Mouse (Mus musculus): ENCODE measurements around the gene Hspb6. TPM values are rescaled to one million over a fixed set of nuclear protein-coding genes. Genes with fewer than 3 reads are reported as not detected.

Gene Hspb6
- polyA plus RNA-seq, 1 experiment from 2014 or later, result 50.6 TPM

DNA sequence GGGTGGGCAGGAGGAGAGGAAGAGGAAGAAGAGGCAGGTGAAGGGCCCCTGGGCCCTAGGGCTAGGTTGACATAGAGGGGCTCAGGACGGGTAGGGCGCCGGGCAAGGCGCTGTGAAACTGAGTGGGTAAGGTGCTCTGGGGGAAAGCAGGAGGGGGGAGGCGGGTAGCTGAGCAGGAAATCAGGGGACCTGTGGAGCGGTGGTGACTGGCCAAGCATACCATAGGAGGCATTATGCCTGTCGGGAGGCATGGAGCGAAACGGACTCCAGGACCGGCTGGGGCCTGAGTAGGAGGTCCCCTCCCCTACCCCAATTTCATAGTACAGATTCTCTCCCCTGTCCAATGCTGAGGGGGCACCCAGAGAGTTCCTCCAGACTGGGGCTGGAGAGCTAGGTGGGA lies 29.1 kb upstream of the Hspb6 start:
- no peak for TF ChIP-seq CTCF (IDR thresholded peaks at IDR 0.05; ENCODE audit: low read depth)
- WGBS, result 91% methylated on average over 10 of the region's 10 CpGs
- Histone ChIP-seq H3K27me3 (replicated peaks; ENCODE audit: control insufficient read depth, insufficient read depth, low read length) (no peaks in the 10 kb centered on the region), H3K4me2 (replicated peaks; ENCODE audit: low read depth) (no peak overlapping the region), H3K36me3 (ENCODE audit: control insufficient read depth, insufficient read depth) (peaks cover 16% of the 10 kb centered on the region; the same call in 1 of the 2 replicates), H3K27ac (ENCODE audit: low read depth, low read length) (no peak overlapping the region), H3K4me1 (replicated peaks; ENCODE audit: control insufficient read depth, insufficient read depth, low read length) (no peaks in the 10 kb centered on the region), H3K9ac (ENCODE audit: low read depth, low read length) (no peak overlapping the region), H3K9me3 (ENCODE audit: control insufficient read depth) (no peaks in the 10 kb centered on the region), H3K4me3 (ENCODE audit: low read depth, low read length) (no peak overlapping the region)
- ATAC-seq, result no peak

DNA sequence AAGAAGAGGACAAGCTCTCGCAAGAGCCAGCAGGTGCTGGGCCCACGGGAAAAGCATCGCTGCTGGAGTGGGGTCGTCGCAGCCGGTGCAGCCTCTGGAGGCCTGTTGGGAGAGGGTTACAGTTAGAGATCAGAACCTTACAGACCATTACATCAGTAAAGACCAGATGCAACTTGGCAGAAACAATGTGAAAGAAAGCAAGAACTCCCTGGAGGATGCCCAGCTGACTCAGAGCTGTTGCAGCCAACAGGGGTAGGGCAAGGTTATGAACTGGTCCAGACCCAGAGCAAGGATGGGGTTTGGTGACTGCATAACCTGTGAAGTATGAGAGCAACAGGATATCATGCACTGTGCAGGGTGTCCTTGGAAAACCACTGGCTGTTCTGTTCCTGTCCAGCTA lies 27.5 kb upstream of the Hspb6 start:
- no peak overlapping the region for H3K27ac ChIP-seq (ENCODE audit: low read depth, low read length)
- H3K9me3 ChIP-seq (ENCODE audit: control insufficient read depth), result no peaks in the 10 kb centered on the region
- no peak overlapping the region for H3K4me2 ChIP-seq (replicated peaks; ENCODE audit: low read depth)
- no peaks in the 10 kb centered on the region for H3K4me1 ChIP-seq (replicated peaks; ENCODE audit: control insufficient read depth, insufficient read depth, low read length)
- peaks cover 31% of the 10 kb centered on the region for H3K36me3 ChIP-seq (ENCODE audit: control insufficient read depth, insufficient read depth)
- no peak for TF ChIP-seq CTCF (IDR thresholded peaks at IDR 0.05; ENCODE audit: low read depth)
- no peak overlapping the region for H3K9ac ChIP-seq (ENCODE audit: low read depth, low read length)
- no peaks in the 10 kb centered on the region for H3K27me3 ChIP-seq (replicated peaks; ENCODE audit: control insufficient read depth, insufficient read depth, low read length)
- no peak for ATAC-seq
- WGBS, result 90% methylated on average over 6 of the region's 6 CpGs
- no peak overlapping the region for H3K4me3 ChIP-seq (ENCODE audit: low read depth, low read length)

DNA sequence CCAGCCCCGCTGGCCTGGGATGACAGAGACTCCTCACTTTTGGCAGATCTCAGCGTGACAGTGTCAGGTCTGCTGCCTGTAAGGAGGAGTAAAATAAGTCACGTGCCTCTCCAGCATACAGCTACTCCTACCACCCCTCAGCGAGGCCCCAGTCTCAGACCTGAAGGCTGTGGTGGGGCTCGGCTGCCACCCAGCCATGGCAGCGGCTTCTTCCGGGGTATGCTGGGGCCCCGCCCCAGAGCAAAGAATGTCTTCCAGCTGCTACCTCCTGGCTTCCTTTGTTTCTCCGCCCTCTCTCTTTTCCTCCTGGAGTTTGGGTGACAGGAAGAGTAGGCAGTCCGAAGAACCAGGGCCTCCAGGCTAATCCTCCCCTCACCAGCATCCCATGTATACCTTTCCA lies 26.0 kb upstream of the Hspb6 start:
- H3K27me3 ChIP-seq (replicated peaks; ENCODE audit: control insufficient read depth, insufficient read depth, low read length), result no peaks in the 10 kb centered on the region
- peaks cover 41% of the 10 kb centered on the region for H3K36me3 ChIP-seq (ENCODE audit: control insufficient read depth, insufficient read depth)
- 19% methylated on average over 10 of the region's 10 CpGs for WGBS
- no peak for TF ChIP-seq CTCF (IDR thresholded peaks at IDR 0.05; ENCODE audit: low read depth)
- H3K4me3 ChIP-seq (ENCODE audit: low read depth, low read length), result peak overlapping the region; percentile 1
- peak overlapping the region; percentile 60 for H3K4me2 ChIP-seq (replicated peaks; ENCODE audit: low read depth)
- peak overlapping the region; percentile 16; the same call in 1 of the 2 replicates for H3K27ac ChIP-seq (ENCODE audit: low read depth, low read length)
- H3K9me3 ChIP-seq (ENCODE audit: control insufficient read depth), result no peaks in the 10 kb centered on the region
- H3K9ac ChIP-seq (ENCODE audit: low read depth, low read length), result peak overlapping the region; percentile 35; the same call in 1 of the 2 replicates
- no peaks in the 10 kb centered on the region for H3K4me1 ChIP-seq (replicated peaks; ENCODE audit: control insufficient read depth, insufficient read depth, low read length)
- ATAC-seq, result no peak

DNA sequence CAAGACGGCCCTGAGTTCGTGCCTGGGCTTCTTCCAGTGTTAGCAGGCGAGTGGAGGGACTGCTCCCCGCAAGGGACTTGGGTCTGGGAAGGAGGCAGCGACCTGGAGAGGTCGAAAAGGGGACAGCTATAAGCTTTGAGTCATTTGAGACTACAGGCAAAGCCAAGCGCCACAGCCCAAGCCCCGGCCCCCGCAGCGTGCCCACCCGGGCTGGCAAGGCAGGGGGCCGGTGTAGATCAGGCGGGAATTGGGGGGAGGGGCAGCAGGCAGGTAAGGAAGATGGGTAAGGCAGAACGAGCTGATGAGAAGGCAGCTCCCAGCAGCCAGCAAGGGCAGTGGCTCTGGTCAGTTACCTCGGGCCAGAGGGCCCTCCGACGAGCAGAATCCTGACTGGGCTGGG lies 25.6 kb upstream of the Hspb6 start:
- Histone ChIP-seq H3K9me3 (ENCODE audit: control insufficient read depth) (no peaks in the 10 kb centered on the region), H3K27me3 (replicated peaks; ENCODE audit: control insufficient read depth, insufficient read depth, low read length) (no peaks in the 10 kb centered on the region), H3K4me3 (ENCODE audit: low read depth, low read length) (peak overlapping the region; percentile 1), H3K9ac (ENCODE audit: low read depth, low read length) (peak overlapping the region; percentile 35; the same call in 1 of the 2 replicates), H3K27ac (ENCODE audit: low read depth, low read length) (peak overlapping the region; percentile 16; the same call in 1 of the 2 replicates), H3K4me1 (replicated peaks; ENCODE audit: control insufficient read depth, insufficient read depth, low read length) (no peaks in the 10 kb centered on the region), H3K4me2 (replicated peaks; ENCODE audit: low read depth) (peak overlapping the region; percentile 60), H3K36me3 (ENCODE audit: control insufficient read depth, insufficient read depth) (peaks cover 41% of the 10 kb centered on the region)
- ATAC-seq, result no peak
- WGBS, result 34% methylated on average over 17 of the region's 17 CpGs
- no peak for TF ChIP-seq CTCF (IDR thresholded peaks at IDR 0.05; ENCODE audit: low read depth)

DNA sequence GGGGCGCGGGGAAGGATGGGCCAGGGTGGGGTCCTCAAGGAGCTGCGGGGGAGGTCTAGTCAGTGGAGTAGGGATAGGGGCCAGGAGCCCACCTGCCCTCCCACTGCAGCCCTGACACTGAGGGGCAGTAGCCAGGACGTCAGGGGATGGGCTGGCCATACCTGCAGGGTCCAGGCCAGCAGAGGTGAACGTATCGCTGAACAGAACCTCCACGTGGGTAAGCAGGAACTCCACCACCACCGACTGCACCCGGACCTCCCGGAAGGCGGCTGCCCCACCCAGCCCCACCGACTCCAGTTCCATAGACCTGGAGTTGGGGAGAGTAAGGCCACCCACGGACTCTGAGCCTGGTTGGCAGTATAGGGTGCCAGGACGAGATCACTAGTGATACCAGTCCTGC lies 25.0 kb upstream of the Hspb6 start:
- Histone ChIP-seq H3K27ac (ENCODE audit: low read depth, low read length) (no peak overlapping the region), H3K4me3 (ENCODE audit: low read depth, low read length) (no peak overlapping the region), H3K36me3 (ENCODE audit: control insufficient read depth, insufficient read depth) (peaks cover 41% of the 10 kb centered on the region), H3K27me3 (replicated peaks; ENCODE audit: control insufficient read depth, insufficient read depth, low read length) (no peaks in the 10 kb centered on the region), H3K9ac (ENCODE audit: low read depth, low read length) (no peak overlapping the region), H3K9me3 (ENCODE audit: control insufficient read depth) (no peaks in the 10 kb centered on the region), H3K4me1 (replicated peaks; ENCODE audit: control insufficient read depth, insufficient read depth, low read length) (no peaks in the 10 kb centered on the region), H3K4me2 (replicated peaks; ENCODE audit: low read depth) (no peak overlapping the region)
- no peak for ATAC-seq
- no peak for TF ChIP-seq CTCF (IDR thresholded peaks at IDR 0.05; ENCODE audit: low read depth)
- WGBS, result 84% methylated on average over 14 of the region's 14 CpGs

DNA sequence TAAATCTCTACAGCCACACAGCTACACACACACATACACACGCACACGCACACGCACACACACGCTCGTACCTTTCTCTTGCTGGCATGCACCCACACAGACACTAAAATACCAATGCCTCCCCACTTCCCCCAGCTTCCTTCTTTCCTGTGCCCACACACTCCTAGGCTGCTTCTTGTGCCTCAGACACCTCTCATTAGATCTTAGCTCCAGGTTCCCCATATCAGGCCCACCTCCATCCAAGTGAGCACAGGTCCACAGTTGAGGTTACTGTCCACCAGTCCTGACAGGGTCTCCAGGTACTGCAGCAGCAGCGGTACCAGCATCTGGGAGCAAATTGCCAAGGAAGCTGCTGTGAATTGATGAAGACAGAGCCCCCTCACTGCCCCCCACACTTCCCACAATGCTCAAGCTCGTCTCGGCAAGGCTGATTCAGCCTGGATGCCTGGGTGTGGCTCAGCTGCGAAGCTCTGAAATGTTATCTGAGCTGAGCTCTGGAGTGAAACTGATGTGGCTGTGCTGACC lies 20.6 kb upstream of the Hspb6 start:
- peaks cover 25% of the 10 kb centered on the region for H3K36me3 ChIP-seq (ENCODE audit: control insufficient read depth, insufficient read depth)
- H3K4me2 ChIP-seq (replicated peaks; ENCODE audit: low read depth), result no peak overlapping the region
- ATAC-seq, result no peak
- H3K4me3 ChIP-seq (ENCODE audit: low read depth, low read length), result no peak overlapping the region
- H3K9ac ChIP-seq (ENCODE audit: low read depth, low read length), result no peak overlapping the region
- TF ChIP-seq CTCF (IDR thresholded peaks at IDR 0.05; ENCODE audit: low read depth), result no peak
- no peaks in the 10 kb centered on the region for H3K9me3 ChIP-seq (ENCODE audit: control insufficient read depth)
- 0 out of 2 replicates have a peak overlapping the region, but pooled peaks have one; percentile 1 for H3K27ac ChIP-seq (ENCODE audit: low read depth, low read length)
- H3K27me3 ChIP-seq (replicated peaks; ENCODE audit: control insufficient read depth, insufficient read depth, low read length), result no peaks in the 10 kb centered on the region
- H3K4me1 ChIP-seq (replicated peaks; ENCODE audit: control insufficient read depth, insufficient read depth, low read length), result peaks cover 3% of the 10 kb centered on the region; the same call in 1 of the 2 replicates
- WGBS, result 77% methylated on average over 9 of the region's 9 CpGs
